Mouse (Mus musculus) forebrain, postnatal 0 days (tissue): ENCODE measurements around the gene Shld2. TPM values are rescaled to one million over a fixed set of nuclear protein-coding genes. Genes with fewer than 3 reads are reported as not detected.

Experiments
- ATAC-seq: fragments of 200-750 bp; cut with Nextera tagmentation; 2 replicates; pipeline ENCODE4 v1.8.0; 2017; ENCODE audit warnings: mild to moderate bottlenecking, moderate library complexity
- DNase-seq: peaks from one replicate; pipeline ENCODE4 v3.0.0-alpha.2; 2015
- H3K27ac ChIP-seq: fragments of 300-500 bp; sonication (generic); 2 replicates; pipeline ENCODE4 v1.5.1; 2014; ENCODE audit warnings: low read depth, mild to moderate bottlenecking, antibody characterized with exemption, low read length, moderate library complexity, mixed read lengths
- H3K27me3 ChIP-seq: fragments of 300-500 bp; sonication (generic); 2 replicates; pipeline ENCODE4 v1.6.1; 2014; ENCODE audit warnings: mild to moderate bottlenecking, low read length, mixed read lengths; ENCODE audit not compliant: insufficient read depth
- H3K36me3 ChIP-seq: fragments of 300-500 bp; sonication (generic); 2 replicates; pipeline ENCODE4 v1.6.1; 2014; ENCODE audit warnings: mild to moderate bottlenecking, moderate library complexity; ENCODE audit not compliant: insufficient read depth
- H3K4me1 ChIP-seq: fragments of 300-500 bp; sonication (generic); 2 replicates; pipeline ENCODE4 v1.6.1; 2014; ENCODE audit warnings: antibody characterized with exemption; ENCODE audit not compliant: insufficient read depth
- H3K4me2 ChIP-seq: fragments of 300-500 bp; sonication (generic); 2 replicates; pipeline ENCODE4 v1.6.1; 2014; ENCODE audit warnings: low read depth, mild to moderate bottlenecking, moderate library complexity
- H3K4me3 ChIP-seq: fragments of 300-500 bp; sonication (generic); 2 replicates; pipeline ENCODE4 v1.5.1; 2014; ENCODE audit warnings: low read depth, low read length, mixed read lengths
- H3K9ac ChIP-seq: fragments of 300-500 bp; sonication (generic); 2 replicates; pipeline ENCODE4 v1.6.1; 2014; ENCODE audit warnings: mild to moderate bottlenecking
- H3K9me3 ChIP-seq: fragments of 300-500 bp; sonication (generic); 2 replicates; pipeline ENCODE4 v1.6.1; 2016; ENCODE audit warnings: low read length
- CTCF ChIP-seq: sonication (generic); IDR thresholded peaks from 2 replicates; pipeline ENCODE4 v1.5.1; 2016; ENCODE audit warnings: antibody characterized with exemption, control low read depth, low read depth
- WGBS: fragments of 180-500 bp; shearing (Covaris S2); extraction: QIAGEN DNeasy Blood & Tissue Kit; methylation state at CpG from one replicate; pipeline ENCODE4 v1.1.7; 2014; 5-methylcytosine and 5-hydroxymethylcytosine counted together
- polyA plus RNA-seq: library from polyadenylated mRNA; unstranded; fragments of >200 nt; fragmentation: Nextera tagmentation; extraction: Ambion mirVana; gene quantifications from 2 replicates; pipeline ENCODE4 v1.2.1, GENCODE M21; 2015
- total RNA-seq: library from RNA; depleted of rRNA; stranded (reverse); fragments of >200 nt; gene quantifications from 2 replicates; pipeline ENCODE4 v1.2.3, GENCODE M21; 2014; rRNA removed

Shld2 gene
- total RNA-seq (6.3 and 22.0 TPM in 2 replicates), polyA plus RNA-seq (4.9 and 7.6 TPM in 2 replicates)

DNA sequence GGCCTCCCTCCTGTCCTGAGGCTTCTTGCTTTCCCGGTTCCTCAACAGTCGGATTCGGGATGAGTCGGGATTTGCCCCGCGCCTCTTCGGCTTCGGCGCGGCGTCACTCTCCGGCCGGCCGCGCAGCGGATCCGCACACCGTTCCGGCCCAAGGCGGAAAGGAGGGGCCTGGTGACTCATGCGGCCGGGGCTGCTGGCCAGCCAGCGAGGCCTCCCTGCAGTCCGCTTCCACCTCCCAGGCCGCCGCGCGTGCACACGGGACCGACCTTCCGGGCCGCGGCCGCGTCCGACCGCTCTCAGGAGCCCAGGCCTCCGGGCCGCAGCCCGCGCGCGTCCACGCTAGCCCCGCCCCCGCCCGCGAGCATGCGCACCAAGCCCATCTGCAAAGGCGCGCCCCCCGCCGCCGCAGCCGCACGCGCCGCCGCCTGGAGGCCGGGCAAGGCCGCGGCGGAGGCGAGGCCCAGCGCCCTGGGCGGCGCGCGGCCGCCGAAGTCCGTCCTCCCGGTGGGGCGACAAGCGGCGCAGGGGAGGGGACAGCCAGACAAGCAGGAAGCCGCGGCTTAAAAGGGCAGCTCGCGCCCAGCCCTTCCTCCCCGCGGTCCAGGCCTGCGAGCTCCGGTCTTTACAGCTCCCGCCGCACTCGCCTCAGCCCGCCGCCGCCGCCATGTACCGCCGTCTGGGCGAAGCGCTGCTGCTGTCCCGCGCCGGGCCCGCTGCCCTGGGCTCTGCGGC lies at the start of gene Shld2, which contains the start of gene Glud1:
TSS of gene Shld2 (minus strand) at position 260 of the 732 bp plus-strand sequence.
TSS of gene Glud1 (plus strand) at position 494 of the 732 bp plus-strand sequence.
- Histone ChIP-seq H3K4me3 (peak within 1 kb of the TSS; percentile 96), H3K36me3 (no peaks in the 10 kb centered on the region), H3K27me3 (no peaks in the 10 kb centered on the region), H3K9ac (peak within 1 kb of the TSS; percentile 96), H3K9me3 (no peaks in the 10 kb centered on the region), H3K27ac (peak within 1 kb of the TSS; percentile 93), H3K4me2 (peak within 1 kb of the TSS; percentile 68), H3K4me1 (peaks cover 6% of the 10 kb centered on the region)
- WGBS: under 1% methylated on average over 84 of the region's 100 CpGs
- DNase-seq (peak; percentile 95), ATAC-seq (peak; percentile 94)
- TF ChIP-seq CTCF: peak; percentile 30

DNA sequence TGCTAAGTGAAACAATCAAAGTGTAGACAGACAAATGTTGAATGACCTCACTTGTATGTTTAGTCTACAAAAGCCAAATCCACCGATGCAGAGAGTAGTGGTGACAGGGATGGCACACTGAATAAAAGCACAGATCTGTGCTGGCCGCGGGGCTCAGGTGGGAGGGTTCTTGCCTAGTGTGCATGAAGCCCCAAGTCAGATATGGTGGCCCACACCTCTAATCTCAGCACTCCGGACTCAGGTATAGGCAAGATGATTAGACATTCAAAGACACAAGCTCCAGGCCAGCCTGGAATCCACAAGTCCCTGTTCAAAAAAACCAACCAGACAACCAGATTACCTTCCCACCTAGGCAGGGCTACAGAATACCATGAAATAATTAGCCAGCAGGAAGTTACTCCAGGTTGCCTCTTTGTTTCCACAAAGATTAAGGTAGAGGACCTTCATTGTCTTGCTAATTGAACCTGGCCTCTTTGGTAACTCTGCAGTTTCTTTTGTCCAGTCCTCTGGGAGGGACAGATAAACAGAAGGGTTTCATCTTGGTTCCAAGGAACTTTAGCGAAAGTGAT lies 49.5 kb upstream of the Shld2 start:
- ATAC-seq (no peak), DNase-seq (no peak)
- Histone ChIP-seq H3K4me2 (no peak overlapping the region), H3K36me3 (no peaks in the 10 kb centered on the region), H3K27ac (no peak overlapping the region), H3K9ac (no peak overlapping the region), H3K9me3 (no peaks in the 10 kb centered on the region), H3K27me3 (no peaks in the 10 kb centered on the region), H3K4me3 (no peak overlapping the region), H3K4me1 (peaks cover 9% of the 10 kb centered on the region; the same call in 1 of the 2 replicates)
- TF ChIP-seq CTCF: no peak
- WGBS: 26% methylated on average over 5 of the region's 5 CpGs

GRCm38 (mm10) chr14:34357671-34358455 lies 47.6 kb upstream of the Shld2 start:
- Histone ChIP-seq H3K27ac (no peak overlapping the region), H3K4me1 (no peaks in the 10 kb centered on the region), H3K4me3 (no peak overlapping the region), H3K9me3 (no peaks in the 10 kb centered on the region), H3K27me3 (no peaks in the 10 kb centered on the region), H3K4me2 (no peak overlapping the region), H3K9ac (no peak overlapping the region), H3K36me3 (no peaks in the 10 kb centered on the region)
- no peak for ATAC-seq
- 78% methylated on average over 7 of the region's 7 CpGs for WGBS
- DNase-seq: no peak
- no peak for TF ChIP-seq CTCF

DNA sequence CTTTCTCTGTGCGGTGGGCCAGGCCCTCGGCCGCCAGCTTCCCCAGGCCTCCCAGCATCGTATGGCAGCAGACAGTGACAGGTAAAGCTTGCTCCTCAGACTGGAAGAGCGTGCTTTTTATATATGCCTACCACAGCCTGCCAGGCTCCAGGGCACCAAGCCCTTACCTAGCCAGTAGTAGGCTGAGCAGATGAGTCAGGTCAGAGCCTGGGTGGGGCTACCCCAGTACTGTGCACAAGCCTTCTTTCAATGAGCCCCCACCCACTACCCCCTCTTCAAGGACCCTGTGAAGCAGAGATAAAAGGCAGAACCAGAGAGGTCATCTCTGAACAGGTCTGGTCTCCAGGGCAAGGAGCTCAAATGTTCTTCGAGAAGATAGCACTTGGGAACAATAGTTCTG lies 45.0 kb upstream of the Shld2 start, which contains the start of gene Fam25c:
TSS of gene Fam25c (minus strand) at position 133 of the 400 bp plus-strand sequence.
- no peak for DNase-seq
- Histone ChIP-seq H3K4me2 (no peak within 1 kb of the TSS), H3K27me3 (no peaks in the 10 kb centered on the region), H3K4me3 (no peak within 1 kb of the TSS), H3K27ac (no peak within 1 kb of the TSS), H3K9me3 (no peaks in the 10 kb centered on the region), H3K36me3 (no peaks in the 10 kb centered on the region), H3K9ac (no peak within 1 kb of the TSS), H3K4me1 (no peaks in the 10 kb centered on the region)
- TF ChIP-seq CTCF: no peak
- no peak for ATAC-seq
- WGBS: 81% methylated on average over 6 of the region's 6 CpGs

GRCm38 (mm10) chr14:34354456-34354855 lies 44.2 kb upstream of the Shld2 start:
- no peak for TF ChIP-seq CTCF
- Histone ChIP-seq H3K4me2 (no peak overlapping the region), H3K4me1 (no peaks in the 10 kb centered on the region), H3K4me3 (no peak overlapping the region), H3K27ac (no peak overlapping the region), H3K27me3 (no peaks in the 10 kb centered on the region), H3K36me3 (no peaks in the 10 kb centered on the region), H3K9me3 (no peaks in the 10 kb centered on the region), H3K9ac (no peak overlapping the region)
- ATAC-seq (no peak), DNase-seq (no peak)
- WGBS: 89% methylated on average over 4 of the region's 4 CpGs

DNA sequence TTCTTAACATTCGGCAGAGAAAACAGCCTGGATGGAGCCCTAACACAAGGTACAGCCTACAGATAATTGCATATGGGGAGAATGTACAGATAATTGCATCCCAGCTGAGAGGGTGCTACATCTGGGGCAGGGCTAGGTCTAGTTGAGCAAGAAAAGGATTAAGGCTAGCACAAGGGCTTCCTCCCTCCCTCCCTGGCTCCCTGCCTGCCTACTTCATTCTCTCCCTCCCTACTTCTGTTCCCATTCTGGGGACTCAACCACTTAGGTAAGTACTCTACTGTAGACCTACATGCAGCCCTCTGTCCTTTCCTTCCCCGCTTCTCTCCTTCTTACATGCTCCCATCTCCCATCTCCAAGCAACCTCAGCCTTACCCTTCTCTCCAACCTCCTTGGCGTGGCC lies 43.0 kb upstream of the Shld2 start:
- Histone ChIP-seq H3K4me3 (no peak overlapping the region), H3K27me3 (no peaks in the 10 kb centered on the region), H3K4me2 (no peak overlapping the region), H3K4me1 (no peaks in the 10 kb centered on the region), H3K27ac (no peak overlapping the region), H3K9me3 (no peaks in the 10 kb centered on the region), H3K36me3 (no peaks in the 10 kb centered on the region), H3K9ac (no peak overlapping the region)
- no peak for DNase-seq
- ATAC-seq: no peak
- TF ChIP-seq CTCF: no peak
- 87% methylated on average over 3 of the region's 3 CpGs for WGBS
